Mouse (Mus musculus) cortical plate, adult 2 months (tissue): ENCODE measurements around the gene Qk. TPM values are rescaled to one million over a fixed set of nuclear protein-coding genes. Genes with fewer than 3 reads are reported as not detected.

Source experiments
- H3K27ac ChIP-seq: fragments of 200-500 bp; 2 replicates; pipeline ENCODE4 v1.5.1; 2012; ENCODE audit warnings: low read length, control low read depth, inconsistent platforms; ENCODE audit not compliant: insufficient read depth
- H3K4me1 ChIP-seq: fragments of 200-500 bp; 2 replicates; pipeline ENCODE4 v1.6.1; 2011; ENCODE audit warnings: low read length; ENCODE audit not compliant: control insufficient read depth, insufficient read depth
- H3K4me3 ChIP-seq: fragments of 200-500 bp; 2 replicates; pipeline ENCODE4 v1.5.1; 2011; ENCODE audit warnings: mild to moderate bottlenecking, low read length, control low read depth; ENCODE audit not compliant: insufficient read depth
- CTCF ChIP-seq: fragments of 200-500 bp; IDR thresholded peaks from 2 replicates; pipeline ENCODE4 v1.5.1; 2011; ENCODE audit warnings: mild to moderate bottlenecking, control low read depth, low read length; ENCODE audit not compliant: insufficient read depth; ENCODE audit errors: extremely low read depth
- POLR2A ChIP-seq: fragments of 200-500 bp; IDR thresholded peaks from 2 replicates; pipeline ENCODE4 v1.6.1; 2011; ENCODE audit warnings: mild to moderate bottlenecking, low read length, control low read depth; ENCODE audit not compliant: insufficient read depth; ENCODE audit errors: extremely low read depth
- polyA plus RNA-seq: library from polyadenylated mRNA; depleted of rRNA; stranded (reverse); fragments of >200 nt; gene quantifications from 2 replicates; pipeline ENCODE4 v1.2.3, GENCODE M21; 2012

Gene Qk
- polyA plus RNA-seq, 1 experiment, result 285 TPM

DNA sequence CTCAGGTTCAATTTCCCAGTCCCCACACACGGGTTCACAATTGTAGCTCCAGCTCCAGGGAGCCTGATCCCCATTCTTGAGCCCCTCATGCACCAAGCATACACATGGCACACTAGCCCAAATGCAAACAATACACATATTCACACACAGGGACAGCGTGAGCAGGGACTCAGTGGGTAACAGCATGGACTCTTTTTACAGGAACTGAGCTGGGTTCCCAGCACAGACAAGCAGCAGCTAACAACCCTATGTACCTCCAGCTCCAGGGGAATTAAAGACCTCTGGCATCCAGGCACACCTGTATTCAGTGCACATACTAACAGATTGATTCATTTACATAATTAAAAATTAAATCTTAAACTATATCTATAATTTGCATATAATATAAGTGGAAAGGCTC, 34.9 kb downstream of the Qk start:
- Histone ChIP-seq H3K4me3 (no peak overlapping the region), H3K27ac (no peak overlapping the region), H3K4me1 (no peaks in the 10 kb centered on the region; the same call in 1 of the 2 replicates)
- no peak for TF ChIP-seq POLR2A
- no peak for TF ChIP-seq CTCF

DNA sequence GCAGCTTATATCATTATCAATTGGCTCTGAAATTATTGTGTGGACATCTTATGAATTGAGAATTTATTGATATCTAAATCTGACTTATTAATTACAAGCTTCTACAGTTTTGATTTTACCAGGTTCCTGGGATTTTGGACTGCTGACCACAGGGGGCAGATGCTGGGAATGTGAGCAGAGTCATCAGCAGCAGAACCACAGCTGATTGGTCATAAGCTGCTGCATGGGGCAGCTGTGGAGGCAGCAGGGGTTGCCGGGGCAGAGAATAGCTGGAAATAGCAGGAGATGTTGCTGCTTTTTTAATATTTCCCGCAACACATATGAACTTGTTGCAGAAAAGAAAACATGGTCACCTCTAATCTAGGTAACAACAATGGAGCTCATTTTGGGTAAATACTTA, 40.1 kb downstream of the Qk start:
- no peaks in the 10 kb centered on the region; the same call in 1 of the 2 replicates for H3K4me1 ChIP-seq
- no peak overlapping the region for H3K27ac ChIP-seq
- no peak for TF ChIP-seq POLR2A
- no peak for TF ChIP-seq CTCF
- no peak overlapping the region for H3K4me3 ChIP-seq

DNA sequence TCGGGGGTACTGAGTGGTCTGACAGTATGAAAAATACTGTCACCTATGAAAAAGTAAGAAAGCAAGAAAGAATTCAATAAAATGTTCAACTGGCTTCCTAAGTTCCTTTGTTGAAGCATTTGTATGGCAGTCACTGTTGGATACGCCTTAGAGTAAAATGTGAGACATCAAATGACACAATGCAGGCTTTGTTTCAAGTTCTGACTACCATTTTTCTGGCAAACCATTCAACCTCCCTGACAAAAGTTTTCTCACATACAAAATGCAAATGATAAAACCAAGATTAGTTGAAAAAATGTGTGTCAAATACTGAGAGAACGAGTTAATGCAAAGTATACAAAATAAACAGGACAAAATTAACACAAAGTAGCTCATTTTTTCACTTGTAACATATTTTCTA, 50.1 kb downstream of the Qk start:
- TF ChIP-seq POLR2A, result no peak
- no peak for TF ChIP-seq CTCF
- H3K27ac ChIP-seq, result no peak overlapping the region
- no peaks in the 10 kb centered on the region; the same call in 1 of the 2 replicates for H3K4me1 ChIP-seq
- no peak overlapping the region for H3K4me3 ChIP-seq

DNA sequence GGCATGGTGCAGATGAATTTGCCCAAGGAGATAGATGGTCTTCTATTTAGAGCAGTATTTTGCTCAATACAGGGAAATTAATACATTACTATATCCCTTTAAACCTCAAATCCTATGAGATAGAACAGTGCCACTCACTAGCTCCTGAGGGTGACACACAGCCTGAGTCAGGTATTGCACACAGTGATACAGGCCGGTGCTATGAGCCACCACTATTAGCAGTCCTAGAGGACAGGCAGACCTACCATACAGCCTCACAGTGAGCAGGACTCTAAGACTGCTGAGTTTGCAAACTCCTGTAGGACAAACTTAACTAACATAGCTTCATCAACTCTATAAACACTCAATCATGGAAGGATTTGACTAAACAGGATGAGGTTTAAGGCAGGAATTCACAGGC, 51.2 kb downstream of the Qk start:
- Histone ChIP-seq H3K27ac (no peak overlapping the region), H3K4me3 (no peak overlapping the region), H3K4me1 (no peaks in the 10 kb centered on the region; the same call in 1 of the 2 replicates)
- TF ChIP-seq CTCF (no peak), POLR2A (no peak)

DNA sequence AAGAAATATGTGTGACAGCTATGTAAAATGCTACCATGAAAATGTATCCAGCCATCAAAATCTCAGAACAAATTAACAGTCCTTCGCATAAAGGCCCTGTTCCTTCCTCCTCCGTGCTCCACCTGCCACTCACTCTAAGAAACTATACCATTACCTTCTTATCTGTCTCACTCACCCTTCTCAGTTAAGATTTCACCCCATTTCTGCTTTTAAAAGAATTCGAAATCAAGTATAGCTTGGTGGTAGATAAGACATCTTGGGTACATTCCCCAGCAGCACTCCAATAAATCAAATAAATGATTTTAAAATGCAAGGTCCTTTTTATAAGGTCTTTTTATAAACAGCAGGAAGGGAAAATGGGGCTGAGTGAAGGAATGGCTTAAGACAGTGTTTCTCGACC, 53.4 kb downstream of the Qk start:
- H3K4me3 ChIP-seq, result no peak overlapping the region
- no peaks in the 10 kb centered on the region for H3K4me1 ChIP-seq
- no peak for TF ChIP-seq POLR2A
- TF ChIP-seq CTCF, result no peak
- no peak overlapping the region for H3K27ac ChIP-seq

DNA sequence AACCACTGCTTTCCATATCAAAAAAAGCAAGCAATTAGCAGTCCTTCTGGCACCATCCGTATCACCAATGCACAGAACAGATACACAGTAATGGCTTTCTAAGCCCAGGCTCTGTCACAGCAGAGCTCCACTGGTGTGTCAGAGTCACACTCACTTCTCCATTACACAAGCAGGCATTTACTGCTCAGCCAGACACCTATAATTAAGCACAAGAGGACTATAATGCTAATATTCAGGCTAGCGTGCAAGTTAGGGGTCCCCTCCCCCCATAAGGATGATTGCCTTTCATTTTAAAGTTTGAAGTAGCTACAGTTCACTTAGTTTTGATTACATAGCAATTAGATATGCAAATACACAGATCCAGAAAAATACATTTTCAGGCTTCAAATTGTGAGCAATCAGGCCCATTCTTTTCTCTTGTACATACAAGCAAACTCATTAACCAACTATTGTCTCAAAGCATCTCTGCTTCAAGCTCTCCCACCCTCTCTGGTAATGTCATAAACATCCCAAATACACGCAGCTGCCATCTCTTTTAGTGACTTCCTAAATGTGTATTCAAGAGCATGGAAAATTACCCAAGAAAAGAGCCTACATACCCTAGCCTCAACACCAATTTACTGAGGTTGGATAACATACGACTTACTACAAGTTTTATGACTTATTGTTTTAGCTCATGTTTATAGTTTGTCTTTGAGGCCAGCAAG, 68.2 kb downstream of the Qk start:
- TF ChIP-seq CTCF (no peak), POLR2A (no peak)
- Histone ChIP-seq H3K4me1 (no peaks in the 10 kb centered on the region; the same call in 1 of the 2 replicates), H3K27ac (no peak overlapping the region), H3K4me3 (no peak overlapping the region)

DNA sequence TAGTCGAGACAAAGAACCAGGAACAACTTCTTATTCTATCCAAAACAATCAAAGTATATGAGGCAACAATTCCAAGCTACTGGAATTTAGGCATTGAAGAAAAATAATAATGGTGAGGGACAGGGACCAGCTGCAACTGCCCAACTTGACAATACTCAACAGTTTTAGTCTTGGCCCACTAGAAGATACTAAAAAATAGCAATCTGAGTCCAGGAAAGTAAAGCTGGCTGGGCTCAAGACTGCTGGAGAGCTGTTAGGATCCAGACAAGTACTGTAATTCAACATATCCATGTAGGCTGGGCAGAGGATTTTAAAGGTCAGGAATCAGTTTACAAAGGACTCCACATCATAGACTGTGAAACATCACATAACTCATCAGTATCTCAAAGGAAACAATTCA, 79.6 kb downstream of the Qk start:
- Histone ChIP-seq H3K4me3 (no peak overlapping the region), H3K4me1 (peaks cover 3% of the 10 kb centered on the region; the same call in 1 of the 2 replicates), H3K27ac (no peak overlapping the region)
- TF ChIP-seq CTCF, result no peak
- no peak for TF ChIP-seq POLR2A

DNA sequence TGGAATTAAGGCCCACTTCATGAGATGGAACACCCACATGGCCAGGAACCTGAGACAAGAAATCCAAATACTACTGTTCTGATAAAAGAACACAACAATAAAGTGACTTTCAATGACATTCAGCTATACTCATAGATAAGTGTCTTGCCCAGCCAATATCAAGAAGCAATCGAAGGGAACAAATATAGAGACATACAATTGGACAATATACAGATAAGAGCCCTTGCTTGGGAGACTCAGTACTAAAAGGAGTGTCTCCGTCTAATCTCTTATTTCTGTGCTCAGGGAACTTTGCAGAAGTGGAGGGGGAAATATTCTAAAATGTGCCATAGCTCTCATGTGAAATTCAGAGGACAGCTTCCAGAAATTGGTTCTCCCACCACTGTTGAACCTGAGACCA, 83.1 kb downstream of the Qk start:
- TF ChIP-seq POLR2A (no peak), CTCF (no peak)
- Histone ChIP-seq H3K4me1 (peaks cover 1% of the 10 kb centered on the region; the same call in 1 of the 2 replicates), H3K4me3 (no peak overlapping the region), H3K27ac (no peak overlapping the region)

DNA sequence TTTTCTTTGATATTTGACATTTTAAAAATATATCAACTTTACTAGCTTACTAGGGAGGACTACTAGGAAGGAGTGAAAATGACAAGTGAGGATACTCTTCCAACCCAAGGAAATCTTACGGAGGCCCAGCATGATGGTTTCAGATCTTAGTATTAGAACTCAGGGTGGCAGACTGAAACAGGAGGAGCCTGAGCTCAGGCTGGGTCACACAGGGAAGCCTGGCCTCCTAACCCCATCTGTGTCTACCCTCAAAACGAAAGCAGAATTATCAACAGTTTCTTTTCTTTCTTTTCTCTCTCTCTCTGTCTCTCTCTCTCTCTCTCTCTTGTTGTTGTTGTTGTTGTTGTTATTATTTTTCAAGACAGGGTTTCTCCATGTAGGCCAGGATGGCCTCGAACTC, 87.2 kb downstream of the Qk start:
- Histone ChIP-seq H3K4me1 (peaks cover 4% of the 10 kb centered on the region; the same call in 1 of the 2 replicates), H3K27ac (no peak overlapping the region)
- TF ChIP-seq CTCF (no peak), POLR2A (no peak)

DNA sequence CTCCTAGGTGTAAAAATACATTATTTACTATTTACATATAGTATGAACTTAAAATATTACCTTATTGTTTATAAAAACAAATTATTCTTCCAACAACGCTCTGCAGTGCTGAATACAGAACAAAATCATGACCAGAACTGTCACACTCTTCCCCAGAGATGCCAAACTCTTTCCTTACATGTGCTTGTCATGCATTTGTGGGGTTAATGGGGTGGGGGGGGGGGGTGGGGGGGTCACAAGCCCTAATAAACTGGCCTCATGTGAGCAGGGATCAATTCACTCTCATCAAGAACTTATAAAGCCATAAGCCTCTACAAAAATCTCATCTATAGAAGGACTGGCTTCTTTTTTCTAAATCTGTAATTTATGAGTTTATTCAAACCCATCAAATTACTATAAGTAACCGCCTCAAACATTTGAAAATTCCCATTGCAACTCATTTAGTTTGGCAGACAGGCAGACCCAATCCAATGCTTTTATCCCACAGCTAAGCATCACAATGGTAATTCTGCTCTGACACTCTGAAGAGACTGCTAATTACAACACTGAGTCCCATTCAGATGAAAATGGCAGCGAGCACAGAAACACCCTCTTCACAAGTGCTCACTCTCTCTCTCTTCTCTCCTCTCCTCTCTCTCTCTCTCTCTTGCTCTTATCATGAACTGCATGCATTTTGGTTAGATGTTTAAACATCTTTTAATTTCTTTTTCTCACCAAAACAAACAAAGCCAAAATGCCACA, 91.7 kb downstream of the Qk start:
- no peak overlapping the region for H3K27ac ChIP-seq
- H3K4me1 ChIP-seq, result peaks cover 3% of the 10 kb centered on the region; the same call in 1 of the 2 replicates
- no peak for TF ChIP-seq CTCF
- TF ChIP-seq POLR2A, result no peak
- H3K4me3 ChIP-seq, result no peak overlapping the region

More for the DNA sequence above, 87.2 kb downstream of the Qk start:
- no peak overlapping the region for H3K4me3 ChIP-seq
